Mouse (Mus musculus) T-cell, adult 66 days (primary cell): ENCODE data around the gene Rtn2. TPM values are rescaled to one million over a fixed set of nuclear protein-coding genes. Genes with fewer than 3 reads are reported as not detected.

Source experiments
- total RNA-seq, 2 experiments: library from RNA; stranded (reverse); gene quantifications; 3 replicates in 1 of 2; 4 replicates in 1 of 2; pipeline ENCODE4 v1.2.4; 2023

Rtn2 gene
- total RNA-seq: not detected

DNA sequence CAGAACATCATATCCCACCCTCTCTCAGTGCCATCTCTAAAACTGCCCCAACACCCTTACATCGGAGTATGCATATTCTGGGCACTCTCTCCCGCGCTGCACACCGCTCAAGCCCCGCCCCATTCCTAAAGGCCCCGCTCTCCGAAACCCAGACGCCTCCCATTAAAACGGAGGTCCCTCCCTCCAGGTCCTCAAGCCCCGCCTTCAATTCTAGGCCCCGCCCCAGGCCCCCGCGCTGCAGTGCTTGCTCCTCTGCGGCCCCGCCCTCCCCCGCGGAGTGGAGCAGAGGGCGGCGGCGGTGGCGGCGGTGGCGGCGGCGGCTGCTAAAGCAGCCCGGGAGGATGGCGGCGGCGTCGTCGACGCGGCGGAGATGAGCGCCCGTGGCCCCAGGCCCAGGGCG lies at the start of gene Rtn2:
Gene Rtn2 (plus strand): TSS at position 240 of the 400 bp plus-strand sequence.

DNA sequence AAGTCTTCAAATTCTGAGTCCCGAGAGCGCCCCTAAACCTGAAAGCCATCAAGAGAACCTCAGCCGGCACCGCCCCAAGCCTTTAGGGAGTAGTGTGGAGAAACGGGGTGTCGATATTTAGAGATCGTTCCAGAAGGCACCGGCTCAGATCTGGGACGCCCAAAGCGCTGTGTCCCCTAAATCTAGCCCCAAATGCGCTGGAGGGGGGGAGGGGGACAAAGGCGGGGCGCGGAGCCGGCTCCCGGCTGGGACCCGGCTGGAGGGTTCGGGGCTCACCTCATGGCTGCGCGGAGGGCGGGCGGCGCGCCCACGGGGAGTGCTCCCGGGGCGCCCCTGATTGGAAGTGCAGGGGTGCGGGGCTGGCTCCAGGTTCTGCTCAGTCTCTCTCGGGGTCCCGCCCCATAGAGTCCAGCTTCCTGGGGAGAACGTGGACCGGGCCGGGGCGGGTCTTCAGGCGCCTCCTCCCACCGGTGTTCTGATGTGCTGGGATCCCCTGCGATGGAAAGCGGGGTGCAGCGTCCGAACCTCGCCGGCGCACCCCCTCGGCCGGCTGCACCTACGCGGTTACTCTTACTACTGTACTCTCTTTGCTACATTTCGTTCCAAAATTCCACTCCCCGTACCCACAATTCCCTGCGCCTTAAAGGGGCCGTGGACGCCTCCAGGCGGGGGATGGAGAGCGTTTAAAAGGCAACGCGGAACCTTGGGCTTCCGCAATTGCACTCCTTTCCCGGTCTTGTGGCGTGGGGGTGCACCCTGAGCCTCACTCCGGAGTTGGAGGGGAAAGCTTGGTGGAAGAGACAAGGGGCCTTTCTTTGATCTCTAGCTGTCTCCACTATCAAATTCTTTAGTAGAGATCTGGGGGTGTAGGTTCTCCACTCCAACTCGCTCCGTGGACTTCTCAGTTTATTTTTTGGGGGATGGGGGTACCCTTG lies 10.9 kb upstream of the Rtn2 start, which contains the start of gene Vasp:
Gene Vasp (minus strand): TSS at position 580 of the 935 bp plus-strand sequence.

DNA sequence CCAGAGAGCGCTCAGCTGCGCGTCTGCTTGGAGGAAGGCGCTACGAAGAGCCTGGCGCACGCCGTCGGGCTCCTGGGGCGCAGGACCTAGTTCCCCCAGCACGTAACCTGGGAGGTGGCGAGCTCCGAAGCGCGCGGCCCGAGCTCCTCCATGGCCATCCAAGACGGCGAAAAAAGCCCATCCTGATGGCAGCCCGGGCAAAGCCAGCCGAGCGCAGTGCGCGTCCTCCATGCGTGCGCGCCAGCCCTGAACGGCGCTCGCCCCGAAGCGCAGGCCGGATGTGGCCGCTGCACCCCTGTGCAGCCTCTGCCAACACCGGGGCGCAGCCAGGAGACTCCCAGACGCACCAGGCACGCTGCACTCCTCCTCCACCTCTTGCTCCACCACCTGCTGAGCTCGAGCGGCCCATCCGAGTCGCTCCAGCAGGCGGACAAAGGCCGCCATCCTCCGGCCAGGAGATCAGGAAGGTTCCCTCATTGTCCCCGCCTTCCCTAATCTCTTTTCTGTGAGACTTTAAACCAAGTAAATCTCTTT lies 2.8 kb upstream of the Rtn2 start, which contains the start of gene Ppm1n:
Gene Ppm1n (minus strand): TSS at position 484 of the 534 bp plus-strand sequence.

DNA sequence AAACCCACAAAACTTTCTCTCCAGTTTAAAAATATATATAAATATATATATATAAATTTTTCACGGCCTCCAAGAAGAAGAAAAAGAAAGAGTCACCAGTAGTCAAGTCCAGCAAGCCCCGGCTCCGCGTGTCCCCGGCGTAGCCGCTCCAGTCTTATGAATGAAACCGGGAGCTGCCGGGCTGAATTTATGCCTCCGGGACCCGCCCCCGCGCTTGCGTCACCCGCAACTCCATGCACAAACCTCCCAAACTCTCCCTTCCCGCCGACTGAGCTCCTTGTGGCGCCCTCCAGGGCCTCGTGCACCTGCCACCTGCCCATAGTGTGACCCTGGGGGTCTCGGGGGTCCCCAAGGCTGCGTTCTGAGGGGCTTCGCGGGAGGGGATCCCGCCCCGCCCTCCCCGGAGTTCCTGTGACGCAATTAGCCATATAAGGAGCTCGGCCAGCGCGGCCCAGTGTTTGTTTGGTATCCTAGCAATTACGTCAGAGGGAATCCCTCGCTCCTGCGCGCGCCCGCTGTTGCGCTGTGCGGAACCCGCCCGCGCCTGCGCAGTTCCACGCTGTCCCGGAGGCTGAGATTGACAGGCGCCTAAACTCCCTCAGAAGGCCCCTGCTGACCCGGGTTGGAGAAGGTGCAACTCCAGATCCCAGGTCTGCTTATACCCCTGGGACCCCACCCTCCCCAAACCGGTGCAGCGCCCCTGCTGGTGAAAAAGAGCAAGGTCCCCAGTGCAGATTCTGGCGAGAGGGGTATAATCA lies 27.6 kb downstream of the Rtn2 start, which contains the start of gene Fosb:
Gene Fosb (minus strand): TSS at position 168 of the 758 bp plus-strand sequence.

DNA sequence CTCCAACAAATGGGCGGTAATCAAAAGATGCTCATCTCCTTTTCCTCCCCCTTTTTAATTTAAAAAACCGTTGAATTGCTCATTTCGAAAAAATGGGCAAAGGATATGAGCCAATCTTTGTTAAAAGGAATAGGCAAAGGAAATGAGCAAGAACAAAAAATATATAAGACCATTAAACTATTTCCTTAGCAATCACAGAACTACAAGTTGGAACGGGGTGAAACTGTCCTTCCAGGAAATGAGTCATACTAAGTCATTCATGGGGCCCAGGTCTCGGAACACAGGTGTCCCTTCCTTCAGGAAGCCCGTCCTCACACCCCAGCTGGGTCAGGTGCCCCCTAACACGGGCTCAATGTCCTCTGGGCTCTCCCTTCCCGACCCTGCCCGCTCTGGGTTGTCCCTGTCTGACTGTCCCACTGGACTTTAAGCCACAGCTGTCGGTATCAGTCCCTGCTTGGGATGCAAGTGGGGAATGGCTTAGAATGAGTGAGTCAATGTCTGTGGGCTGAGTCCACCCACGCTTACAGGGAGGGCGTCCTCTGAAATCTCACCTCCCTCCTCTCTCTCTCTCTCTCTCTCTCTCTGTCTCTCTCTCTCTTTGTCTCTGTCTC lies 61.9 kb downstream of the Rtn2 start, which contains the start of gene Ercc1:
Gene Ercc1 (plus strand): TSS at position 542 of the 611 bp plus-strand sequence.

Other genes with a start within 250 kb of the Rtn2 start
- gene Rsph6a, start 227.9 kb upstream of the Rtn2 start, total RNA-seq: under 1 TPM; 0.47 to 0.70 TPM
- 1 to 10 TPM; 1.2 TPM for gene Dmwd, start 206.4 kb upstream of the Rtn2 start, total RNA-seq
- 1 to 10 TPM in 1 of 2 experiments, under 1 TPM in 1; 0.83 to 2.7 TPM for gene Dmpk, start 198.8 kb upstream of the Rtn2 start, total RNA-seq
- gene Six5, start 188.0 kb upstream of the Rtn2 start, total RNA-seq: under 1 TPM; 0.58 to 0.74 TPM
- not detected for gene Gm4969, start 164.3 kb upstream of the Rtn2 start, total RNA-seq
- gene Fbxo46, start 162.8 kb upstream of the Rtn2 start, total RNA-seq: 10 to 100 TPM; 25.7 to 28.5 TPM
- gene Qpctl, start 133.3 kb upstream of the Rtn2 start, total RNA-seq: 10 to 100 TPM; 11.9 to 14.8 TPM
- gene Snrpd2, start 132.9 kb upstream of the Rtn2 start, total RNA-seq: 10 to 100 TPM; 91.4 to 93.7 TPM
- gene Gipr, start 116.5 kb upstream of the Rtn2 start, total RNA-seq: not detected
- gene Eml2, start 106.2 kb upstream of the Rtn2 start, total RNA-seq: 10 to 100 TPM; 15.3 to 17.8 TPM
- not detected for gene Gpr4, start 70.1 kb upstream of the Rtn2 start, total RNA-seq
- gene Opa3, start 54.3 kb upstream of the Rtn2 start, total RNA-seq: 10 to 100 TPM; 45.0 to 46.4 TPM
- gene Vasp, start 10.8 kb upstream of the Rtn2 start, total RNA-seq: 100 to 1,000 TPM; 335 to 340 TPM
- gene Ppm1n, start 2.6 kb upstream of the Rtn2 start, total RNA-seq: 1 to 10 TPM in 1 of 2 experiments, under 1 TPM in 1; 0.44 to 1.2 TPM
- 100 to 1,000 TPM in 1 of 2 experiments, 10 to 100 TPM in 1; 90.5 to 127 TPM for gene Fosb, start 27.4 kb downstream of the Rtn2 start, total RNA-seq
- gene Ercc1, start 62.2 kb downstream of the Rtn2 start, total RNA-seq: 10 to 100 TPM; 66.3 to 78.5 TPM
- 10 to 100 TPM; 13.1 to 14.6 TPM for gene Cd3eap, start 76.9 kb downstream of the Rtn2 start, total RNA-seq
- 1 to 10 TPM; 1.1 to 1.6 TPM for gene Ppp1r13l, start 77.1 kb downstream of the Rtn2 start, total RNA-seq
- gene Ercc2, start 99.4 kb downstream of the Rtn2 start, total RNA-seq: 10 to 100 TPM; 75.2 to 85.1 TPM
- 1 to 10 TPM; 3.0 to 4.6 TPM for gene Klc3, start 121.5 kb downstream of the Rtn2 start, total RNA-seq
- gene Ckm, start 122.2 kb downstream of the Rtn2 start, total RNA-seq: not detected
- 10 to 100 TPM; 25.0 to 29.2 TPM for gene Mark4, start 176.2 kb downstream of the Rtn2 start, total RNA-seq
- not detected for gene Exoc3l2, start 180.7 kb downstream of the Rtn2 start, total RNA-seq
- 1 to 10 TPM; 4.8 to 5.1 TPM for gene Bloc1s3, start 225.7 kb downstream of the Rtn2 start, total RNA-seq
- gene Trappc6a, start 225.8 kb downstream of the Rtn2 start, total RNA-seq: 10 to 100 TPM; 19.2 to 22.3 TPM
- gene Nkpd1, start 235.2 kb downstream of the Rtn2 start, total RNA-seq: under 1 TPM in 1 of 2 experiments, not detected in 1; 0.38 TPM